Mouse (Mus musculus) testis, adult 2 months (tissue): ENCODE results near the gene Dyrk4.

ENCODE experiments used
- CTCF ChIP-seq: fragments of 200-500 bp; IDR thresholded peaks from 2 replicates; pipeline ENCODE4 v1.5.1; 2012; ENCODE audit warnings: low read depth, mild to moderate bottlenecking, inconsistent platforms, low read length, moderate library complexity; ENCODE audit not compliant: control insufficient read depth, insufficient read depth, insufficient replicate concordance
- POLR2A ChIP-seq: fragments of 200-500 bp; IDR thresholded peaks from 2 replicates; pipeline ENCODE4 v1.6.1; 2012; ENCODE audit warnings: low read depth, mild to moderate bottlenecking, inconsistent platforms, low read length, moderate library complexity; ENCODE audit not compliant: control insufficient read depth

DNA sequence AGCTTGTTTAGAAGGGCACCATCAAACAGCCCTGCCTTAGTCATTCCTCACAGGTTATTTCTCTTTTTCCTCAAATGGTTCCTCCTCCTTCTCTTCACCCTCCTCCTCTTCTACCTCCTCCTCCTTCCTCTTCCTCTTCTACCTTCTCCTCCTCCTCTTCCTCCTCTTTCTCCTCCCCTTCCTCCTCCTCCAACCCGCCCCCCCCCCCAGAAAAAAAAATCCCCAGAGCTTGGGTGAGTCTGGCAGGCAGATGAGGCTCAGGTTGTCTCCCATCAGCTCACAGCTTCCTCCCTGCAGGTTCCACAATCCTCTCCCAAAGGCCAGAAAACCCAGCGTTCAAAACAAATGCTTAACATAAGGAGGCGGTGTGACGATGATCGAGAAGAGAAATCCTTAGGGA, 14.3 kb downstream of the Dyrk4 start:
- TF ChIP-seq CTCF (no peak), POLR2A (no peak)
